Mouse (Mus musculus): ENCODE data around the gene Arhgap9.

Gene Arhgap9

DNA sequence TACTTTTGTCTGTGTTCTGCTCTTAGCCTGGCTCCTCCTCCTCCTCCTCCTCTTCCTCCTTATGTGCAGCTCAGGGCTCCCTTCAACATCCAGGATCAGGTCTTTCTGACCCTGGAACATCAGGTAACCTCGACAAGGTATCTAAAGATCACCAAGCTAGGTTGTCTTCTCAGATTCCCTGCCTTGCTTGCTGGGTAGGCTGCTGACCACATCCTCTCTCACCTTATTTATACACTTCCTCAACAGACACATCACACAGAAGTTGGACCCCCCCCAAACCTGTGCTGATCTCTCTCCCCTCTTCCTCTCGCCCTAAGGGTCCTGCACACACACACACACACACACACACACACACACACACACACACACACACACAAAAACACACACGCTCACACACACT is at the start of gene Arhgap9:
Arhgap9 (plus strand) TSS at position 344 of the 400 bp plus-strand sequence.
- DNase-seq (ENCODE audit: low spot score), result no peak

- no peak for DNase-seq (ENCODE audit: low spot score)
Measured at GRCm38 (mm10) chr10:127272371-127272770, 49.4 kb upstream of the Arhgap9 start.

- DNase-seq (ENCODE audit: low spot score), result no peak
Measured at GRCm38 (mm10) chr10:127274261-127275022, 47.3 kb upstream of the Arhgap9 start.

DNA sequence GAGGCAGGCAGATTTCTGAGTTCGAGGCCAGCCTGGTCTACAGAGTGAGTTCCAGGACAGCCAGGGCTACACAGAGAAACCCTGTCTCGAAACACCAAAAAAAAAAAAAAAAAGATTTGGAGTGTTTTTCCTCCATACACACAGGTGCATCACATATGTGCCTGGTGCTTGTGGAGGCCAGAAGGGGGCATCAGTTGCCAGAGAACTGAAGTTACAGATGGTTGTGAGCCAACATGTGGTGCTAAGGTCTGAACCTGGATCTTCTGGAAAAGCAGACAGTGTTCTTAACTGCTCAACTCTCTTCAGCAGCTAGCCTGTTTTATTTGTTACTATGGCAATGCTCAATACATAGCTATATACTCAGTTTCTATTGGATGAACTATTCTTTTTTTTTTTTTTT is 42.0 kb upstream of the Arhgap9 start:
- no peak for DNase-seq (ENCODE audit: low spot score)

DNA sequence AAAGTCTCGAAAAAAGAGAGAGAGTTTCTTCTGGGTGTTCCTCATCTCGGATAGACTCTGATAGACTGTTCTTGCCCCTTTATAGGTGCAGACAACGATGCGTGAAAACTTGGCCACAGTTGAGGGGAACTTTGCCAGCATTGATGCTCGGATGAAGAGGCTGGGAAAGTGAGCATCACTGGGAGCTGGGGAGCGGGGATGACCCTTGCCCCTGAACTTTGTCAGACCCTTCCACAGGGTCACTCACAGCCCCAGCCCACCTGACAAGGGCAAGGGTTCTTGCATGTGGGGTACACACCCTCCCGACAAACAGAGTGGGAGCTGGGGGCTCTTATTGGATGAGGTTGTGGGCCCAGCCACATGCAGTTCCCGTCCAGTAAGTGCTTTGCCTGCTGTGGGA is 40.4 kb upstream of the Arhgap9 start:
- DNase-seq (ENCODE audit: low spot score), result no peak

GRCm38 (mm10) chr10:127282620-127283215 is 39.0 kb upstream of the Arhgap9 start:
- DNase-seq (ENCODE audit: low spot score), result no peak

DNA sequence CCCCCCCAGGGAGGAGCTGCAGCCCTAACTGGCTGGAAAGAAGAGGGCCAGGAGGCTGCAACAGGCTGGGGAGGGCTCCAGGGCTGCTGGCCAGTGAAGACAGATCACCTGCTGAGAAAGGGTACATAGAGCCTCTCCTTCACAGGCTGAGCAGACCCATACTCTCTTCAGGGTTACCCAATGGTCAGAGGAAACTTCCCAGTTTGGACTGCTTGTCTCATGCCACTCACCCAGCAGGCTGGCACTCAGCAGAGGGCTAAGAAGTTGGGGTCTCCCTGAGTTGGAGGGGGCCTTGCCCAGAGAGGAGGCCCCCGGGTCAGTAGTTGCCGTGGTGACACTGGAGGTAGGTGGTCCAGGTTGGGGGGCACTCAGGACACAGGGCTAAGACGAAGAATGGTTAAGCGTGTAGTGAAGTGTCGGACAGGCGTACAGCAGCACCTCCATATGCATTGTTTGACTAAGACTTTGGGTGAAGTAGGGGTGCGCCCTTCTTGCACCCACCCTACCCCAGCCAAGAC is 37.6 kb upstream of the Arhgap9 start:
- no peak for DNase-seq (ENCODE audit: low spot score)

- no peak for DNase-seq (ENCODE audit: low spot score)
Measured at GRCm38 (mm10) chr10:127284724-127285500, 36.9 kb upstream of the Arhgap9 start.

DNA sequence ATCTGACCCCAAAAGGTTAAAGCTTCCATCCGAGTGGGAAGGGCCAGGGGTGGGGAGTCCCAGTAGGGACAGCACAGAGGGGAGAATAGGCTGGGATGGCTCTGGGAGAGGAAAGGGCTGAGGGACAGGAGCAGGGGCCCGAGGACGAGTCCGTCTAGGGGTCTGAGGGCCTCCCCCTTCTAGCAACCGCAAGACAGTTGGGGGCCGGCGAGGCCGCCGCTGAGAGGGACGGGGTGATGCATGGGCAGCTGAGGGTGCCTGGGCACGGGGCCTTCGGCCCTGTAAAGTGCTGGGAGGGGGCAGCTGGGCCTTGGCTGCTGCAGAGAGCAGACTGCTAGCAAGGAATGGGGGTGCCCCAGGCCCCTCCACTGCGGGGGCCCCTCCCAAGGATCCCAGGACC is 36.1 kb upstream of the Arhgap9 start:
- no peak for DNase-seq (ENCODE audit: low spot score)

GRCm38 (mm10) chr10:127286194-127286593 is 35.6 kb upstream of the Arhgap9 start:
- DNase-seq (ENCODE audit: low spot score), result no peak

GRCm38 (mm10) chr10:127286730-127287129 is 35.0 kb upstream of the Arhgap9 start:
- DNase-seq (ENCODE audit: low spot score), result no peak

DNA sequence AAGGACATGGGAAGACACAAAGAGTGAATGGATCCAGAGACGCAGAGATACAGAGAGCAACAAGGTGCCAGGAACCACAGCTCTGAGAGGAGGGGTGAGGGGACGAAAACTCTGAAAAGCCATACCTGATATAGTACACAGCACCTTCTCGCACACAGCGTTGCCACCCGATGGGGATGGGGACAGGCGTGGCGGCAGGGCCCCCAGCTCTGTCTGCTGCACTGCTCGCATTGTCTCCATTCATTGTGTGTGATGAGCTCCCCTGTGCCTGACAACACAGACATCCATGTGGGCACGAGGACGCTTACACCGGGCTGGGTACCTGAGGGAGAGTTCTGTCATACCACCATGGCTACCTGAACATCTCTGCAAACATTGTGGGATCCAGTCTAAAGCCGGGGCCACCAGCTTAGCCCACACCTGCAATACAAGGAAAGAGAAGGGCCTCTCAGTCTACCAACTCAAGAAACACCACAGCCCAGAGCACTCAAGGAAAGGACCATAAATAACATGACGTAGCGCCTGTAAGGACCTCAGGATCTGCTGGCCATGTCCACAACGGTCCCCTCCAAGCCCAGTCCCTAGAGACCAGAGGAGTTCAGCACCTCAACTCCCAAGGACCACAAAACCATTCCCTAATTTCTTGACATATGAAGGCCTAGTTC is 34.4 kb upstream of the Arhgap9 start:
- no peak for DNase-seq (ENCODE audit: low spot score)

DNA sequence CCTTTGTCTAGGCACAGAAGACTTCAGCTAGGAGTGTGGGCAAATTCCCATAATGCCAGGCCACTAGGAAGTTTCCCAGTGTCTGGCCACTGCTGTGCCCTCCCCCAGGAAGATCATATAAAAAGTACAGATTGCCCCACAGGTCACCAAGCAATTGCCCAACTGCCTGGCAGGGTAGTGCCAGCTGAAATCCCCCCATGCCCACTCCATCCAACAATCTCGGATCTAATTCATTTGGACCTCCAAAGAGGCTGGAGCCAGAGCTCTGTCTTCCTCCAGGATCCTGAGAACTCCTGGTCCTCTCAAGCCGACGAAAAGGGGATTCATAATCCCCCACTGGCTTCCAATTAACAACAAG is 33.8 kb upstream of the Arhgap9 start:
- DNase-seq (ENCODE audit: low spot score), result no peak

DNA sequence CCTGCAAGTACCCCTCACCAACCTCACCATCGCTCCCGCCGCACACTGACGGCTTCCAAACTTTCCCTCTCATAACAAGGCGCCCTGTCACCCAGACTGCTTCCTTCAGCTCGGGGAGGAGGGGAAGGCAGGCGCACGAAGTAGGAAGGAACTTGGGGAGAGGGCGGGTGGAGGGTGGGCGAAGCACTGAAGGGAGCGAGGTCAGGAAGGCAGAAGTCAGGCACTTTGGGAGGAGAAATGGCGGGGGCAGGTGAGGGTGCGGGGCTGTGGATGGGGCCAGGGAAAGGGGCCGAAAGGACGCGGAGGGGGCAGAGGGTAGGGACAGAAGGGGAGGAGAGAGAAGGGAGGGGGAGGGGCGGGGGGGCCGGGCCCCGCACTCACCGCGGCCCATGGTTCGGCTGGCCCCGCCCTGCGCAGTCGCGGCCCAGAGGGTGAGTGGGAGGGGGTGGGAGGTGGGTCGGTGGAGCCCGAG is 33.4 kb upstream of the Arhgap9 start:
- no peak for DNase-seq (ENCODE audit: low spot score)

DNA sequence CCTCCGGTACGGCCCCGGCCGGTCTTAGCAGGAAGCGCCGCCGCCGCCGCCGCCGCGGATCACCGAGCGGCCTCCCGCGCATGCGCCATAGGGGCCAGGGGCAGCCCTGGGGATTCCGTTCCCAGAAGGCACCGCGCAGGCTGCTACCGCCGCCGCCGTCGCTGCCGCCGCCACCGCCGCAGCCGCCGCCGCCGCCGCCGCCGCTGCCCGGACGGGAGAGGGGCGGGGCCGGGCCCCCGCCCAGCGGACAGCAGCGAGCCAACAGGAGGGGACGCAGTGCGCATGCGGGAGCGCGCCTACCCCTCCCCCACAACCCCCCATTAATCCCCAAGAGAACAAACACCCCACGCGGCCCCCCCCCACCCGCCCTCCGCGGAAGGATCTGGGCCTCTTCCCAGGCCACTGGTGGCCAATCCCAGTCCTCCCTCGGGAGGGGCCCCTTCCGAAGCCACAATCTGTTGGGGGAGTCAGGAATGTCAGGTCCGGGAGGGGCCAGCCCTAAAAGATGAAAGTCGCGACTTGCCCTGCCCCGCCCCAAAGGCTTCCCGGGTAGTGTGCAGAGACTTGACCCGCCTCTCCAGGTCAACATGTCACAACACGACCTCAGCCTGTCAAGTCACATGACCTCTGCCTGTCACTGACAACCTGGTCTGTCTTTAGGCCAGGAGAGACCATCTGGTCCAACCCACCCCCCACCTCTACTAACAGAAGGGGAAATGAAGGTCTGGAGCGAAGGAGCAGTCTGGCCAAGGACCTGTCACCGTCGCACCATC is 32.8 kb upstream of the Arhgap9 start, which contains the start of gene Mbd6:
Mbd6 (minus strand) TSS at position 219 of the 773 bp plus-strand sequence.
- DNase-seq (ENCODE audit: low spot score), result peak; percentile 85

GRCm38 (mm10) chr10:127289573-127290191 is 32.1 kb upstream of the Arhgap9 start:
- peak; percentile 39 for DNase-seq (ENCODE audit: low spot score)

GRCm38 (mm10) chr10:127290307-127290929 is 31.3 kb upstream of the Arhgap9 start:
- peak; percentile 98 for DNase-seq (ENCODE audit: low spot score)

- DNase-seq (ENCODE audit: low spot score), result peak; percentile 59
Measured at GRCm38 (mm10) chr10:127290930-127291880, 30.6 kb upstream of the Arhgap9 start.
